Mouse (Mus musculus) neutrophil, adult 65 days (primary cell): ENCODE results near the gene Lrrc10b. TPM values are rescaled to one million over a fixed set of nuclear protein-coding genes. Genes with fewer than 3 reads are reported as not detected.

Source experiments
- total RNA-seq: library from RNA; stranded (reverse); gene quantifications from 2 replicates; pipeline ENCODE4 v1.2.4, GENCODE M21; 2023

Lrrc10b gene
- total RNA-seq = not detected in 2 replicates

DNA sequence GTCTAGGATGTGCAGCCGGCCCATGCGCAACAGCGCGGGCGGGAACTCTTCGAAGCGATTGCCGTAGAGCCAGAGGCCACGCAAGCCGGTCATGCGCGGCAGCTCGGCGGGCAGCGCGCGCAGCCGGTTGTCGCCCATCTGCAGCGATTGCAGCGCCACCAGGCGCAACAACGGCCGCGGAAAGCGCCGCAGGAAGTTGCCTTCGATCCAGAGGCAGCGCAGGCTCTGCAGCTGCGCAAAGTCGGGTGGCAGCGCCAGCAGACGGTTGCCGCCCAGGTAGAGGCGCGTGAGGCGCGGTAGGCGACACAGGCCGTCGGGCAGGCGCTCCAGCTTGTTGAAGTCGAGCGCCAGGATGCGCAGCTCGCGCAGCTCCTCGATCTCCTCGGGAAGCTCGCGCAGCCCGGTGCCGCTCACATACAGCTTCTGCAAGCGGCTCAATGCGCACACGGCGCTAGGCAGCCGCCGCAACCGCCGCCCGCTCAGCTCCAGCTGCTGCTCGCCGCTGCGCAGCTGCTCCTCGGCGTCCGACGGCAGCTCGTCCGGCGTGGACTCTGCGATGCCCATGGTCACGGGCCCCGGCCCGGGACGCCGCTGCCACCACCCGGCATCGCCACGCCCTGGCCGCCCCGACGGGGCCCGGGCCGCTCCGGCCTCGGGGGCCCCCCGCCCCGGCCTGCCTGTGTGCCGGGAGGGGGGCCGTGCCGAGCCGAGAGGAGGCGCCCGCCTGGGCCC is at the start of gene Lrrc10b:
Gene Lrrc10b, minus strand, starts transcription at position 722 of the 732 bp plus-strand sequence.

DNA sequence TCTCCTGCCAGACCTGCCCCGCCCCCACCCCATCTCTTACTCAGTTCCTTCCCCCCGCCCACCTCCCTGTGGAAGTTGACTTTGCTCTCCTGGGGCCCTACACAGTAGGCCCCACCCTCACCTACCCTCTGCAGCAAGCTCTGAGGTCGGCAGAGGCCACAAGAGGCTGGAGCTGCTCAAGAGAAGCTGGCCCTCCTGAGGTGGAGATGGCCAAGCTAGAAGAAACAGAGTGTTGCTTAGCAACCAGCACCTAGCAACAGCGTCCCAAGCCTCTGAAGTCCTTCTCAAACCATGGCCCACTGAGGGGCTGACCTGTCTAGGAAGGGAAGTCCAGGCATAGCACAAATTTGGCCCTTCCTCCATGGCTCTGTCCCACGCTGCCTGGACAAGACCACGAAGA is 25.4 kb upstream of the Lrrc10b start, which contains the start of gene Ppp1r32:
Gene Ppp1r32, minus strand, starts transcription at position 226 of the 400 bp plus-strand sequence.

Other genes with a start within 250 kb of the Lrrc10b start
- not detected in 2 replicates for gene Myrf, start 216.7 kb downstream of the Lrrc10b start, total RNA-seq
- 0.18 and 0.25 TPM in 2 replicates for gene Dagla, start 152.6 kb downstream of the Lrrc10b start, total RNA-seq
- gene Syt7, start 68.4 kb downstream of the Lrrc10b start, total RNA-seq = not detected in 2 replicates
- gene Ppp1r32, start 25.5 kb upstream of the Lrrc10b start, total RNA-seq = 3.4 and 3.9 TPM in 2 replicates
- 91.5 and 118 TPM in 2 replicates for gene Cpsf7, start 67.8 kb upstream of the Lrrc10b start, total RNA-seq
- gene Sdhaf2, start 68.7 kb upstream of the Lrrc10b start, total RNA-seq = 31.8 and 37.5 TPM in 2 replicates
- gene Tmem216, start 98.8 kb upstream of the Lrrc10b start, total RNA-seq = 45.2 and 52.3 TPM in 2 replicates
- gene Cyb561a3, start 119.7 kb upstream of the Lrrc10b start, total RNA-seq = 39.6 and 52.2 TPM in 2 replicates
- 5.4 and 6.8 TPM in 2 replicates for gene Tmem138, start 119.9 kb upstream of the Lrrc10b start, total RNA-seq
- 76.8 and 83.0 TPM in 2 replicates for gene Ddb1, start 147.9 kb upstream of the Lrrc10b start, total RNA-seq
- 5.7 and 9.3 TPM in 2 replicates for gene Tkfc, start 148.2 kb upstream of the Lrrc10b start, total RNA-seq
- 0.25 and 1.0 TPM in 2 replicates for gene Vwce, start 176.7 kb upstream of the Lrrc10b start, total RNA-seq
- not detected in 2 replicates for gene Pga5, start 220.6 kb upstream of the Lrrc10b start, total RNA-seq
- 52.3 and 63.6 TPM in 2 replicates for gene Vps37c, start 231.3 kb upstream of the Lrrc10b start, total RNA-seq